Mouse (Mus musculus) fat pad, adult 2 months (tissue): ENCODE measurements around the gene Snx13.

Experiments used
- DNase-seq: peaks from one replicate; pipeline ENCODE4 v3.0.0-alpha.2; 2011; ENCODE audit warnings: low read depth, low spot score; ENCODE audit errors: extremely low read depth

The Snx13 gene

GRCm38 (mm10) chr12:35046999-35047319 is at the start of gene Snx13:
Snx13 (plus strand) TSS chr12:35047186.
- no peak for DNase-seq

GRCm38 (mm10) chr12:34997597-34998182 is 49.3 kb upstream of the Snx13 start:
- no peak for DNase-seq

- DNase-seq, result no peak
Measured at GRCm38 (mm10) chr12:34998778-34999467, 48.1 kb upstream of the Snx13 start.

- DNase-seq, result peak; percentile 54
Measured at GRCm38 (mm10) chr12:35000323-35000722, 46.7 kb upstream of the Snx13 start.

- no peak for DNase-seq
Measured at GRCm38 (mm10) chr12:35005748-35006147, 41.2 kb upstream of the Snx13 start.

GRCm38 (mm10) chr12:35007851-35008250 is 39.1 kb upstream of the Snx13 start:
- DNase-seq, result no peak

- no peak for DNase-seq
Measured at GRCm38 (mm10) chr12:35008340-35009137, 38.4 kb upstream of the Snx13 start.

- DNase-seq, result no peak
Measured at GRCm38 (mm10) chr12:35011462-35011861, 35.5 kb upstream of the Snx13 start.

GRCm38 (mm10) chr12:35013950-35014349 is 33.0 kb upstream of the Snx13 start:
- no peak for DNase-seq

GRCm38 (mm10) chr12:35016056-35016455 is 30.9 kb upstream of the Snx13 start:
- no peak for DNase-seq

GRCm38 (mm10) chr12:35016481-35017250 is 30.3 kb upstream of the Snx13 start:
- no peak for DNase-seq

- DNase-seq, result no peak
Measured at GRCm38 (mm10) chr12:35018679-35019237, 28.2 kb upstream of the Snx13 start.

GRCm38 (mm10) chr12:35021285-35021684 is 25.7 kb upstream of the Snx13 start:
- no peak for DNase-seq

- no peak for DNase-seq
Measured at GRCm38 (mm10) chr12:35022066-35022465, 24.9 kb upstream of the Snx13 start.

- no peak for DNase-seq
Measured at GRCm38 (mm10) chr12:35025916-35026432, 21.0 kb upstream of the Snx13 start.

GRCm38 (mm10) chr12:35027533-35027932 is 19.5 kb upstream of the Snx13 start:
- DNase-seq, result no peak

GRCm38 (mm10) chr12:35038668-35039570 is 8.1 kb upstream of the Snx13 start:
- no peak for DNase-seq

GRCm38 (mm10) chr12:35039571-35039936 is 7.4 kb upstream of the Snx13 start:
- DNase-seq, result no peak

- DNase-seq, result no peak
Measured at GRCm38 (mm10) chr12:35041964-35042363, 5.0 kb upstream of the Snx13 start.
